Mouse (Mus musculus) adrenal gland, postnatal 4 days (tissue): ENCODE results near the gene Prdm9. TPM values are rescaled to one million over a fixed set of nuclear protein-coding genes. Genes with fewer than 3 reads are reported as not detected.

Experiments used
- DNase-seq, 2 experiments: peaks; one replicate each; pipeline ENCODE4 v3.0.0; 2021 to 2022; ENCODE audit warnings: low spot score in 2 of 2, mixed read lengths in 2 of 2
- total RNA-seq, 2 experiments: library from RNA; stranded (reverse); gene quantifications; 2 replicates each; pipeline ENCODE4 v1.2.3; 2021

Prdm9 gene
- total RNA-seq, 2 experiments from 2014 or later, result 5.1 to 6.5 TPM

GRCm38 (mm10) chr17:15528887-15529286, 35.3 kb downstream of the Prdm9 start:
- DNase-seq, result no peak

DNA sequence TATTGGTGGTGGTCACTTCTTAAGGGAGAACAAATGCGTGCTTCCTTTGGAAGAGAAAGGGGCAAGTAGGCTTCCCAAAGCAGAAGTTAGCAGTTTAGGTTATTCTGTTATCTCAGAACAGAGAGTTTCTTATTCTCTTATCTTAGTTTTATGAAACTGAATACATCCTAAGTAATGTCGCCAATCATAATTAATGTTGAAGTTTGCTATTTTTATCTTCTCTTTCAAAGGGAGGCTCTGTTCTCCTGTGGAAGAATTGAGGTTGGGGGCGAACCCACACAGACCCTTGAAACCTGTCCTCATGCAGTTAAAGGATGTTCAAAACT, 36.4 kb downstream of the Prdm9 start:
- DNase-seq, result no peak

GRCm38 (mm10) chr17:15526986-15527810, 37.0 kb downstream of the Prdm9 start, which contains the start of gene Pdcd2:
TSS of gene Pdcd2 (minus strand) at chr17:15527301.
- peak; percentile 80 to 92 for DNase-seq

DNA sequence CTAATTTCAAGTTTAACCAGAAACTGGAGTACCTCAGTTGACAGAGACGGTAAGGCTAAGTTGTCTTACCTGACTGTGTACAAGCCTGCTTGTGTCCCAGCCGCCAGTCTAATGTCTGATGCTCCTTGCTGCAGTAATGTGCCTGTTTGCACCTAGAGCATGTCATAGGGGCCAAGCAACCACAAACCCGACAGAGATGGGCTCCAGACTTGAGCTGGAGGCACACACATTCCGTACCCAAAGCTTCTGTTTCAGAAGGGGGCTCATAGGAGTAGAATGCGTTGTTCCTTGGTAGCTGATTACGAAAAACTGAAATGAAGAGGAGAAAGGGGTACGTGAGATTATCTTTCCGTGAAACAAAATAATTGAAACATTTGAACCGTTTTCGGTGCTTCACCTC, 37.9 kb downstream of the Prdm9 start:
- no peak for DNase-seq

- no peak for DNase-seq
Measured at GRCm38 (mm10) chr17:15518766-15519165, 45.4 kb downstream of the Prdm9 start.

- no peak for DNase-seq
Measured at GRCm38 (mm10) chr17:15518186-15518585, 46.0 kb downstream of the Prdm9 start.

GRCm38 (mm10) chr17:15517776-15518175, 46.4 kb downstream of the Prdm9 start:
- DNase-seq, result no peak

DNA sequence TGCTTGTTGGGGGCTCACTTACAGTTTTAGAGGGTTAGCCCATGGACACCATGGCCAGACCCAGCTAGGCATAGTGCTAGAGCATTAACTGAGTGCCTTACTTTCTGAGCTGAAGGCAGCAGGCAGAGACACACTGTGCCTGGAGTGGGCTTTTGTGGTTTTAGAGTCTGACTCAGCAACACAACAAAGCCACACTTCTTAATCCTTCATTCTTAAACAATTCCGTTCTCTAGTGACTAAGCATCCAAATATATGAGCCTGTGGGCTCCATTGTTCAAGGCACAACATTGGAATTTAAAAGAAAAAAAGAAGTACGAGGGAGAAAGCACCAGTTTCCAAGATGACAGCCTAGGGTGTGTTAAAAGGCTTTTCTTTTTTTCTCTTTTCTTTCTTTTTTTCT, 53.5 kb downstream of the Prdm9 start:
- no peak for DNase-seq

GRCm38 (mm10) chr17:15499656-15500394, 64.3 kb downstream of the Prdm9 start, which contains the start of the genes Psmb1 and Tbp:
TSS of gene Psmb1 (minus strand) at chr17:15499751.
TSS of gene Tbp (plus strand) at chr17:15499888.
- DNase-seq, result peak; percentile 84 to 93

- no peak for DNase-seq
Measured at GRCm38 (mm10) chr17:15498753-15499113, 65.4 kb downstream of the Prdm9 start.

GRCm38 (mm10) chr17:15497882-15498752, 66.0 kb downstream of the Prdm9 start:
- DNase-seq, result peak; percentile 85 to 92

Other genes with a start within 250 kb of the Prdm9 start
- gene Dll1, start 187.5 kb downstream of the Prdm9 start, total RNA-seq, result 10 to 100 TPM in 1 of 2 experiments, 1 to 10 TPM in 1; 6.6 to 15.7 TPM
- gene Fam120b, start 168.2 kb downstream of the Prdm9 start, total RNA-seq, result 10 to 100 TPM; 19.2 to 23.6 TPM
- gene Psmb1, start 64.6 kb downstream of the Prdm9 start, total RNA-seq, result 100 to 1,000 TPM; 174 to 182 TPM
- 10 to 100 TPM; 44.1 to 45.5 TPM for gene Tbp, start 64.5 kb downstream of the Prdm9 start, total RNA-seq
- gene Pdcd2, start 37.1 kb downstream of the Prdm9 start, total RNA-seq, result 10 to 100 TPM; 34.3 to 40.0 TPM
- 10 to 100 TPM; 39.4 TPM for gene Chd1, start 140.6 kb upstream of the Prdm9 start, total RNA-seq